Mouse (Mus musculus) kidney, postnatal 36 days (tissue): ENCODE measurements around the gene Tbcd.

Experiments used
- DNase-seq, 2 experiments: peaks; one replicate each; pipeline ENCODE4 v3.0.0; 2021 to 2022; ENCODE audit warnings: mixed read lengths in 2 of 2

Tbcd gene

GRCm38 (mm10) chr11:121475699-121476415, 24.1 kb downstream of the Tbcd start:
- DNase-seq, result peak; percentile 73 to 88

- DNase-seq, result no peak
Observed at GRCm38 (mm10) chr11:121479476-121480203, 27.9 kb downstream of the Tbcd start.

GRCm38 (mm10) chr11:121481129-121481528, 29.4 kb downstream of the Tbcd start:
- DNase-seq, result peak in 1 of 2 experiments; percentile 28

GRCm38 (mm10) chr11:121485882-121486281, 34.1 kb downstream of the Tbcd start:
- no peak for DNase-seq

- DNase-seq, result no peak
Observed at GRCm38 (mm10) chr11:121490651-121491050, 38.9 kb downstream of the Tbcd start.

- DNase-seq, result peak in 1 of 2 experiments; percentile 15
Observed at GRCm38 (mm10) chr11:121500595-121500994, 48.8 kb downstream of the Tbcd start.

GRCm38 (mm10) chr11:121501525-121501924, 49.8 kb downstream of the Tbcd start:
- DNase-seq, result no peak

GRCm38 (mm10) chr11:121502000-121502860, 50.5 kb downstream of the Tbcd start:
- no peak for DNase-seq

GRCm38 (mm10) chr11:121508478-121508877, 56.7 kb downstream of the Tbcd start:
- no peak for DNase-seq

GRCm38 (mm10) chr11:121510512-121511246, 58.9 kb downstream of the Tbcd start:
- peak; percentile 71 for DNase-seq

GRCm38 (mm10) chr11:121512896-121513572, 61.3 kb downstream of the Tbcd start:
- DNase-seq, result peak in 1 of 2 experiments; percentile 17

GRCm38 (mm10) chr11:121515996-121516395, 64.2 kb downstream of the Tbcd start:
- no peak for DNase-seq

- DNase-seq, result peak; percentile 79 to 82
Observed at GRCm38 (mm10) chr11:121516906-121517305, 65.2 kb downstream of the Tbcd start.

- peak; percentile 13 to 46 for DNase-seq
Observed at GRCm38 (mm10) chr11:121517687-121518465, 66.1 kb downstream of the Tbcd start.

- peak; percentile 43 to 64 for DNase-seq
Observed at GRCm38 (mm10) chr11:121519131-121519530, 67.4 kb downstream of the Tbcd start, which contains the start of gene Zfp750. TSS of gene Zfp750 (minus strand) at chr11:121519333.

- DNase-seq, result no peak
Observed at GRCm38 (mm10) chr11:121519703-121520102, 68.0 kb downstream of the Tbcd start.

- DNase-seq, result no peak
Observed at GRCm38 (mm10) chr11:121520761-121521160, 69.0 kb downstream of the Tbcd start.

- DNase-seq, result no peak
Observed at GRCm38 (mm10) chr11:121522156-121522762, 70.5 kb downstream of the Tbcd start.

- DNase-seq, result no peak
Observed at GRCm38 (mm10) chr11:121524191-121524590, 72.4 kb downstream of the Tbcd start.

GRCm38 (mm10) chr11:121529747-121530146, 78.0 kb downstream of the Tbcd start:
- no peak for DNase-seq
